Mouse (Mus musculus) testis, postnatal 14 days (tissue): ENCODE measurements at regions not wholly inside any gene's neighbourhood (a gene's known extent, or its start where the extent isn't known, plus 50 kb on each side); places are given as distances from the start of the nearest gene placed in this dataset.

ENCODE experiments used
- DNase-seq: peaks from one replicate; pipeline ENCODE4 v3.0.0; 2021; ENCODE audit warnings: low spot score

DNA sequence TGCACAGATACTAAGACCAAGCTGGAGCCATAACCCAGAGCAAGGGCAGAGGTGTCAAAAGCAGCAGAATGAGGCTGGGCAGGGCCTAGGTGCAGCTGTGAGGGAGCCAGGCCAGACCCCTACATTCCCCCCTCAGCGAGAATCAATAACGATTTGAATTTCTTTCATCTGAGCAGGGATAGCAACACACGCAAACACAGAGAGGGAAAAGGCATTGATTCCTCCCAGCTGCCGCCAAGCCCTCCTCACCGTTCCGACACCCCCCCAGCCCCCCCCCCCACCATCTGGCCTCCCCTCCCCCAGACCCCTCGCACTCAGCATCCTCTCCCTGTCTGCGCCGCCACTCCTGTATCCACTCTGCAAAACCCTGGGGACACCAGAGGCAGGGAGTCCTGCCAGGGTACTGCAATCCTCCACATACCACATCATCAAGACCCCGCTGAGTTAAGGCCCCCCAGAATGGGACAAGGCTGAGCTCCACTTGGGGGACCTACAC is 166.9 kb downstream of the 3100002H09Rik start:
- DNase-seq: no peak

DNA sequence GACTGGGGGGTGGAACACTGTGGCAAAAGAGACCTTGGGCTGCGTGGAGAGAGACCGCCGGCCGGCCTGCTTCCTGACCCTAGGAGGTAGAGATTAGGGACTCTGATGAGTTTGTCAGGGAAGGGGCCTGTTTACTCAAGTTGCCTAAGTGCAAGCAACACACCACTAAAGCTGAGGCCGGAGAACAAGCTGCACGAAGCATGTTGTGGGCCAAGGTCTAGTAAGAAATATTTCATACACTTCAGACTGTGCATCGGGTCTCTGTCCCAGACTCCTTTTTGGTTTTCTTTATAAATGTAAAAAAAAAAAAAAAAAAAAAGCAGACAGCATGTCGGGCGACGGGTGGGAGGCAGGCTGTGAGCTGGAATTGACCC is 167.5 kb downstream of the 3100002H09Rik start:
- DNase-seq: no peak

DNA sequence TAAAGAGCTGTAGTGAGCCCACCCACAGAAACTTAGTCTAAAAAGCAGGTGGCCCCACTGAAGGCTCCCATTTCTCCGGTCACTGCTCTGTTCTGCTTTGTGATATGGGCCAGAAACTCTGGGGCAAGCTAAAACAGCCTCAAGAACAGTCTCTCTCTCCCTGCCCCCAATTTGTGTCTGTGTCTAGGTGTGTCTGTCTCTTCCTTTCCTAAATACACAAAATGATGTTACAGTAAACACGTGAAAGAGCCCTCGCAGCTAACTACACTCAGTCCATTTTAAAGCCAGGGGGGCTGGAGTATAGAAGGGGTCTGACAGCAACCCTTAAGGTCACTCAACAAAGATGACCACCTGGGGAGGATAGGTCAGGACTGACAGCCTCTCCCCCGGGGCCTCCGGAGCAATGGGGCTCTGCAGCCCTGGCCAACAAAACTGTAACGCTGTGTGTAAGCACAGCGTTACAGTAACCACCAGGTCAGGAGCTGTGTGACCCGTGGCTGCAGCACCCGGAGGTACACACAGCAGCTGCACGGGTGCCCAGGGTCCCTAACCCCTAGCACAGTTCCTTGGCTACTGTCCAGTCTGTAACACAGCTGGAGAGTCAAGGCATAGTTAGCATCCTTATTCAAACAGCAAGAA is 168.0 kb downstream of the 3100002H09Rik start:
- no peak for DNase-seq

DNA sequence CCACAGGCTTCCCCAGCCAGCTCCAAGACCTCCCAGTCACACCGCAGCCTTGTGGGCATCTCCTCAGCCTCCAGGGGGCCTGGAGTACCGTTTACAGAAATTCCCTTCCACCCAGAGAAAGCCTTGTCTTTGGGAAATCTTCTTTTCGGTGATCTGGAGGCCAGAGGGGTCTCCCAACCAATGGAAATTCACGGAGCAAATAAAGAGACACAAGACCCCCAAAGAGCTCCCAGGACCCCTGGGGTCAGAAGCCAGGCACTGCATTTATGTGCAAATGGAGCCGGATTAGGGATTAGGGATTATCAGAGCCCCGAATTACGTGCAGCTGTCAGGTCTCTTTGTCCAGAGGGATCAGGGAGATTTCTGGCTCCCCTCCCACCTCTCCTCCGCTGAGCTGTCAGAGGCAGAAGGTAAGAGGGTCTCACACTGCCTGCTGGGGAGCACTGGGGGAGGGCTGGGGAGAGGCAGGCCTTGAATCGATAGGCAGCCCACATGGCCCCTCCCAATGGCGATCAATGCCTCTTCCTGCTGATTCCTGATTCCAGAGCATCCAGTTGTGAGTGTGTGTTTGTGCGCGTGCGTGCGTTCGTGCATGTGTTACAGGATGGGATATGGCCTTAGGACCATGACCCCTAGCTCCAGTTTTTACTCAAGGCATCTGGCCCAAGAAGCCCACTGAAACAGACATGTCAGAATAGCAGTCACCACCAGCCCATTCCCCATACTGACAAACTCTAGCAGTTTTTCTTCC is 168.7 kb downstream of the 3100002H09Rik start:
- no peak for DNase-seq

GRCm38 (mm10) chr4:124435040-124435434 is 175.6 kb downstream of the 3100002H09Rik start:
- no peak for DNase-seq

DNA sequence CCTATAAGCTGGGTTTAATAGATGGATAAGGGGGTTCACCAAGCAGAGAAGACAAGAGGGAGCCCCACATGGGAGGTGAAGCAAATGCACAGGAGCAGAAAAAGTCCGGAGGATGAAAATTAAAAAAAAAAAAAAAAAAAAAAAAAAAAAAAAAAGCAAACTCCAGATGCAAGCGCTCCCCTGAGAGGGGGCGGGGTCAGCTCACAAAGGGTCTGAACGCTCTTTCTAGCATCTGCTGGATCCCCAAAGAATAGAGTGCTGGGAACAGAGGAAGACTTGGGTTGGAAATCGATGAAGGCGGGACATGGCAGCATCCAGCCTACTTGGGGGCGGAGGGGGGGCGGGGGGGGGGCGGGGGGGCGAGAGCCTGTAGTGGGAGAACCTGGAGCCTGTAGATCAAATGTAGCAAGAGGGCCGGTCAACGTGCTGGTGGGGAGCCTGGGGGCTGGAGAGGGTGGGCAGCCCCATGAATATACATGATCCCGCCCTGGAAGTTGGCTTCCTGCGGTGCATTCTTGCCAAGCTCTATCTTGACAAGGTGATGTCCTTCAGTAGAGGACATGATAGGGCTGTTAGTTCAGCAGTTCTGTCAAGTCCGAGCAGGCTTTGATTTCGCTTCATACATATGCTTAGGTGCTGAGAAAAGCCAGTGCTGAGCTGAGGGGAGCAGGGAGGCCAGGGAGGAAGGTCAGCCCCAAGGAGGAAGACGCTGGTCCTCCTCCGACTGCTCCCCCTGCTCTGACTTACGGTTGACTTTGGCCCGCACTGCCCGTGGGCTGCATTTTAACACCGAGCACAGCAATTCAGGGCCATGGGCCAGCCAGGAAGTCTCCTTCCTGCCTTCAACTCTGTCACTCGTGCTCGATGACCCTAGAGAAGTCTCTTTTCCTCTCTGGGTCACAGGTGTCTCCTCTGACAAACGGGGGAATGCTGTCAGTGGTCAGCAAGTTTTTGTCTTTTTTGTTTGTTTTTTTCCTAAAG is 176.3 kb downstream of the 3100002H09Rik start:
- no peak for DNase-seq

- no peak for DNase-seq
Measured at GRCm38 (mm10) chr4:124433506-124433905, 177.1 kb downstream of the 3100002H09Rik start.

DNA sequence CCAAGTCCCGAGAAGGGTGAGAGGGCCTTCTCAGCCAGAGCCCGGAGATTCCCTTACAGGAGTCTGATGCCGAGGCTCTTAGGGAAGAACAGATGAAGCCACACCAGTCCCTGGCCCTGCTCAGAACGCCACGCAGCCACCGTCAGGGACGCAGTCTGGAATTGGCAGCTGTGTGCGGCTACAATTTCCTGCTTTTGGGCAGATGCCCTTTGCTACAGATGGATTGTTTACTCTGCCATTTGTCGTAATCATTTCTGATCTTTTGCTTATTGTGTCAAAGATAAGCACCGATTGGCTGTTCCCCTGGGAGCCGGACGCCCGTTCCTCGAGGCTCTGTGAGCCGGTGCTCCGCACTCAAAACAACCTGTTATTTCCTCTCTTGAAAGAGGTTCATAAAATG is 179.4 kb downstream of the 3100002H09Rik start:
- DNase-seq: no peak

DNA sequence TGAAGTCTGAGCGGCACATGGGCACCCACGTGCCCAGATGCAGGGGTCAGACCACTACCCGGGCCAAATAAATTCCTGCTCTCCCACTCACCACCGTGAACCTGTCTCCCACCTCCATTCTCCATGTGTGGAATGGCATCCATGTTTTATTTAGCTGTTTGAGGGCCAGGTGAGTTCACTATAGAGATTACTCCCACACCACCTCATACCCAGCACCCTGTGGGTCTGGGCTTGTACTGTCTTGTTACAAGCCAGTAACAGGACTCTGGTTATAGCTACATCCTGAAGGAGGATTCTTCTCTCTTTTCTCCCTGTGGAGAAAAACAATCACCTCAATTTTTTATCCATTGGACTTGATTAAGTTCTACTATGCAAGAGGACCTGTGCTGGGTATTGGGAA is 181.8 kb downstream of the 3100002H09Rik start:
- DNase-seq: no peak

- DNase-seq: no peak
Measured at GRCm38 (mm10) chr4:124422406-124422805, 188.2 kb downstream of the 3100002H09Rik start.

- peak; percentile 71 for DNase-seq
Measured at GRCm38 (mm10) chr4:124418431-124418830, 192.2 kb downstream of the 3100002H09Rik start.

DNA sequence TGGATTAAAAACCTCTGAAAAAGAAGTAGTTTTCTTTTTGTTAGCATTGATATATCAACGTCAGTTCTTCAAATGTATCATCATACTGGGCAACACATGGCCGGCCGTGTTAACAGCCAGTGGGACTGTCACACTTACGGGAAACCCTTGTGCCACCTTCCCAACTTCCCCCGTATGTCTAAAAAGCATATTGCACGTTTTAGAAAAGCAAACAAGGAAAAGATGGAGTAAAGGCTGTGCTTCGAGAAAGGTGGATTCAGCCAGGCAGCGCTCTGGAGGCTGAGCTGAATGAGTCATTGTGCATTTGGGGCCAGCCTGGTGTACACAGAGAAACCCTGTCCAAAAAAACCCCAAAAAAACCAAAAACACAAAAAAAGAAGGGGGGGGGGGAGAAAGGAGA is 193.4 kb downstream of the 3100002H09Rik start:
- DNase-seq: no peak

GRCm38 (mm10) chr4:124416266-124416665 is 194.3 kb downstream of the 3100002H09Rik start:
- no peak for DNase-seq

DNA sequence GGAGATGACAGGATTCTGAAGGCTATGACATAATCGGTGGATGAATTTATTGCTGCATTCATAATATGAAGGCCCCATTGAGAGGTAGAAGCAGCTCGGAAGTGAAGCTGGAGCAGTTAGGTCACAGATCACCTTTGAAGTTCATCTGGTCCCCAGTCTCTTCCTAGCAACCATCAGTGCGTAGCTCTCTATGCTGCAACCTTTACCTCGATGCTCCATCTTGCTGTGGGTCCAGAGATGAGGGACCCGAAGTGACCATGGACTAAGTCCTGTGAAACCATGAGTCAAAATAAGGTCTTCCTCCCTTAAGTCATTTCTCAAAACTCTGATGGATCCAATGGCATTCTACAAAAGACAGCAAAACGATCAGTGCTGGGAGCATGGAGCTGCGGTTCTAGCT is 196.2 kb downstream of the 3100002H09Rik start:
- DNase-seq: no peak

DNA sequence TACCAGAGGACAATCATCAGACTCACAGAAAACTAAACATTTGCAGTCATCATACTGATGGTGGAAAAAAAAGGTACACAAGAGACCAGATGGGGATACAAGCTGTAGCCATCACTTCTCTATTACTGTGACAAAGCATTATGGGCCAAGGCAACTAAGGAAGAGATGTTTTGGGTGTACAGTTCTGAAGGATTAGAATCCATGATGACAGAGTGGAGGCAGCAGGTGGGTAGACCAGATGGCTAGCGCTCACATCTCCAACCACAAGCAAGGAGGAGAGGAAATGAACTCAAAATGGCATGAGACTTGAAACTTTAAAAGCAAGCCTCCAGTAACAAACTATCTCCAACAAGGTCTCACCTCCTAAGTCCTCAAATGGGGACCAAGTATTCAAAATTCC is 201.3 kb downstream of the 3100002H09Rik start:
- DNase-seq: no peak

- DNase-seq: no peak
Measured at GRCm38 (mm10) chr4:124402075-124402474, 208.5 kb downstream of the 3100002H09Rik start.

DNA sequence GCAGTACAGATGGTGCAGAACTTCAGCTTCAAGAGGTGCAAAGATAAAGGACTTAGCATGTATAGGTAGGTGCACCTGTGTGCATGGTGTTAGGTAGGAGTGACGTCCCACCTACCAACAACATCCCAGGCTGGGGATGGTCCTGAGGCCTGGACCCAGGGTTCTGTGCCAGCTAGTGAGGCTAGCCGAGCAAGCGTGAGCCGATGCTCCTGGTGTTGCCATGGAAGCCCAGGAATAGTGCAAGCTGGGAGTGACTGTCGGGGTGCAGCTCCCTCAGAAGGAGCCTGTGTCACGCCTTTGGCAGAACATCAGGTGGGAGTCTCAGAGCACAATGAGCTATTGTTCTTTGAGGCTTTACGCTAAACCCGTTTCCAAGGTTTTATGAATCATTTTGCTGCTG is 209.9 kb downstream of the 3100002H09Rik start:
- no peak for DNase-seq

DNA sequence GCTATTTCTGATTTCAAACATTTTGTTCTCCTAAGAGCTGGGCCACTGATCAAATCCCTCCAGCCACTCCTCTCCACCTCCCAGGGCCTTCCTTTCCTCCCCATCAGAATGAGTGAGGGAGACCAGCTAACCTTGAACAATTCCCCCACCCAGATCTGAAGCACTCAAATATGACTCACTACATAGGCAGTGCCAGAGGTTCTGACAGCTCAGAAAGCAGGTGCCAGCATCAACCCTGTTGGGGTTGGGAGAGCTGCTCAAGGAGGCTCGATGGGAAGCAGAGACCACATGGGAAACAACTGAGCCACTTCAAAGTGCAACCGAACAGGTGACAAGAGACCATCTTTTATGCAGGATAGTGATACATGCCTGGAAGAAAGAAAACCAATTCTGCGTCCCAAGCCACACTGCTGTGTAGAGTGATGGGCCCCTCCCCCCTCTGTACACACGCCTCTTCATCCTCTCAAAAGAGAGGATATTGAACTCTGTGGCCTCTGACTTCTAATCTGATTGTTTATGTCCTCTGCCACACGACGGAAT is 210.4 kb downstream of the 3100002H09Rik start:
- DNase-seq: no peak

DNA sequence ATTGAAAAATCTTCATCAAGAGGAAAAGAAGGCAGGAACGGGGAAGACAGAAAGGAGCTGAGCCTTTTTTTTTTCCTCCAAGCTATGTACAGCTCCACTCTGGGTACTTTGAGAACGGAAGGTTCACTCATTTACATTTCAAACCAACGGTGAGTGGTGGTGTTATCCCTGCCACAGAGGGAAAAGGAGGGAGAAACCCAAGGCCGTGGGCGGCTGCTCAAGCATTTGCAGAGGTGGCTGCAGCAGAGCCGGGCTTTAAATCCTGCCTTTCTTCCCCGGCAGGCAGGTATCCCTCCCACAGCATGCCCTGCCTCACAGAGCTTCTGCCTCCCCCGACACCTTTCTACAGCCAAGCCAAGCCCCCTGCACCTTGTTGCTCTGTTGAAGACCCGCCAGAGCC is 212.2 kb downstream of the 3100002H09Rik start:
- DNase-seq: no peak

- peak; percentile 59 for DNase-seq
Measured at GRCm38 (mm10) chr4:124396566-124397283, 213.9 kb downstream of the 3100002H09Rik start.

GRCm38 (mm10) chr4:124395966-124396395 is 214.6 kb downstream of the 3100002H09Rik start:
- DNase-seq: no peak
